8 mouse cellular contexts compared by ENCODE assay signal in genomic region chrX:48513166-48513807, GRCm38 (mm10). TPM values are rescaled to one million over a fixed set of nuclear protein-coding genes. Genes with fewer than 3 reads are reported as not detected.
DNase-seq lines count a peak whose midpoint lies in the region; ATAC-seq and TF ChIP-seq lines count a peak whose summit lies in the region.

Gene Aifm1, minus strand, starts transcription at chrX:48513563.

- peak within 1 kb of the TSS; percentile 59 for H3K4me2 ChIP-seq in forebrain, embryonic 12.5 days
- H3K4me2 ChIP-seq in heart, postnatal 0 days (ENCODE audit: low read depth, low read length), result peak within 1 kb of the TSS; percentile 69
- peak within 1 kb of the TSS; percentile 73 for H3K4me2 ChIP-seq in liver, embryonic 16.5 days (ENCODE audit: low read depth, low read length)
- H3K4me2 ChIP-seq in neural tube, embryonic 13.5 days, result peak within 1 kb of the TSS; percentile 59

- no peaks in the 10 kb centered on the region for H3K9me3 ChIP-seq in E14TG2a.4 (ENCODE audit: low read length)
- peaks cover 6% of the 10 kb centered on the region; the same call in 1 of the 2 replicates for H3K9me3 ChIP-seq in forebrain, embryonic 12.5 days
- H3K9me3 ChIP-seq in heart, postnatal 0 days (replicated peaks; ENCODE audit: control insufficient read depth, low read length), result no peaks in the 10 kb centered on the region
- H3K9me3 ChIP-seq in liver, embryonic 16.5 days (replicated peaks; ENCODE audit: control insufficient read depth, low read length), result no peaks in the 10 kb centered on the region
- no peaks in the 10 kb centered on the region for H3K9me3 ChIP-seq in neural tube, embryonic 13.5 days

- peak; percentile 88 for DNase-seq in c-Kit-positive CD71-positive TER-119-positive erythroid progenitor cells, embryonic 14.5 days (ENCODE audit: low spot score)
- DNase-seq in heart, postnatal 0 days (ENCODE audit: low spot score), result peak; percentile 88
- peak; percentile 92 to 96 for DNase-seq in kidney, postnatal 4 days

- no peak within 1 kb of the TSS for H3K27ac ChIP-seq in forebrain, embryonic 12.5 days
- H3K27ac ChIP-seq in heart, postnatal 0 days (ENCODE audit: low read depth), result peak within 1 kb of the TSS; percentile 81
- peak within 1 kb of the TSS; percentile 53 for H3K27ac ChIP-seq in liver, embryonic 16.5 days (ENCODE audit: low read length)
- H3K27ac ChIP-seq in neural tube, embryonic 13.5 days (replicated peaks), result peak within 1 kb of the TSS; percentile 33; the same call in 1 of the 2 replicates
- H3K27ac ChIP-seq in testis, adult 2 months (ENCODE audit: control insufficient read depth, insufficient read depth, low read depth, low read length), result peak within 1 kb of the TSS; percentile 56; the same call in 1 of the 2 replicates

- no peak for TF ChIP-seq EP300 in heart, postnatal 0 days (IDR thresholded peaks at IDR 0.05; ENCODE audit: low read depth)

- H3K27me3 ChIP-seq in E14TG2a.4 (ENCODE audit: insufficient read depth, low read length), result no peaks in the 10 kb centered on the region
- H3K27me3 ChIP-seq in forebrain, embryonic 12.5 days, result no peaks in the 10 kb centered on the region
- H3K27me3 ChIP-seq in heart, postnatal 0 days (ENCODE audit: control insufficient read depth, insufficient read depth, low read length), result no peaks in the 10 kb centered on the region
- no peaks in the 10 kb centered on the region for H3K27me3 ChIP-seq in liver, embryonic 16.5 days (ENCODE audit: control insufficient read depth, insufficient read depth, low read depth, low read length)
- no peaks in the 10 kb centered on the region for H3K27me3 ChIP-seq in neural tube, embryonic 13.5 days
- H3K27me3 ChIP-seq in testis, adult 2 months (ENCODE audit: control insufficient read depth, insufficient read depth, low read length), result no peaks in the 10 kb centered on the region

- WGBS in forebrain, embryonic 12.5 days, result 16% methylated on average over 45 of the region's 45 CpGs
- WGBS in heart, postnatal 0 days, result 16% methylated on average over 44 of the region's 45 CpGs
- 11% methylated on average over 42 of the region's 45 CpGs for WGBS in liver, embryonic 16.5 days (ENCODE audit: insufficient replicate concordance)
- WGBS in neural tube, embryonic 13.5 days, result 22% methylated on average over 45 of the region's 45 CpGs

- H3K4me3 ChIP-seq in E14TG2a.4 (replicated peaks; ENCODE audit: low read length), result peak within 1 kb of the TSS; percentile 83
- peak within 1 kb of the TSS; percentile 50 for H3K4me3 ChIP-seq in forebrain, embryonic 12.5 days (replicated peaks)
- peak within 1 kb of the TSS; percentile 64 for H3K4me3 ChIP-seq in heart, postnatal 0 days (ENCODE audit: low read depth, low read length)
- H3K4me3 ChIP-seq in liver, embryonic 16.5 days (ENCODE audit: low read depth, low read length), result peak within 1 kb of the TSS; percentile 74
- peak within 1 kb of the TSS; percentile 53 for H3K4me3 ChIP-seq in neural tube, embryonic 13.5 days
- H3K4me3 ChIP-seq in testis, adult 2 months (ENCODE audit: control insufficient read depth, low read depth, low read length), result peak within 1 kb of the TSS; percentile 85

- peak; percentile 56 for TF ChIP-seq POLR2A in testis, adult 2 months (IDR thresholded peaks at IDR 0.05; ENCODE audit: control insufficient read depth, low read depth, low read length)

- H3K4me1 ChIP-seq in E14TG2a.4 (replicated peaks; ENCODE audit: low read depth, low read length), result peaks cover 11% of the 10 kb centered on the region
- no peaks in the 10 kb centered on the region; the same call in 1 of the 2 replicates for H3K4me1 ChIP-seq in forebrain, embryonic 12.5 days
- H3K4me1 ChIP-seq in heart, postnatal 0 days (ENCODE audit: control insufficient read depth, insufficient read depth), result no peaks in the 10 kb centered on the region
- no peaks in the 10 kb centered on the region; the same call in 1 of the 2 replicates for H3K4me1 ChIP-seq in liver, embryonic 16.5 days (ENCODE audit: control insufficient read depth, low read depth, low read length)
- peaks cover 12% of the 10 kb centered on the region; the same call in 1 of the 2 replicates for H3K4me1 ChIP-seq in neural tube, embryonic 13.5 days (replicated peaks)
- no peaks in the 10 kb centered on the region for H3K4me1 ChIP-seq in testis, adult 2 months (ENCODE audit: control insufficient read depth, insufficient read depth, low read length)

- peak within 1 kb of the TSS; percentile 54; the same call in 1 of the 2 replicates for H3K9ac ChIP-seq in forebrain, embryonic 12.5 days
- H3K9ac ChIP-seq in heart, postnatal 0 days (replicated peaks; ENCODE audit: low read depth, low read length), result peak within 1 kb of the TSS; percentile 75
- peak within 1 kb of the TSS; percentile 70 for H3K9ac ChIP-seq in liver, embryonic 16.5 days (ENCODE audit: low read depth, low read length)
- peak within 1 kb of the TSS; percentile 71 for H3K9ac ChIP-seq in neural tube, embryonic 13.5 days

- H3K36me3 ChIP-seq in E14TG2a.4 (ENCODE audit: insufficient read depth, low read length), result peaks cover 10% of the 10 kb centered on the region; the same call in 1 of the 2 replicates
- no peaks in the 10 kb centered on the region for H3K36me3 ChIP-seq in forebrain, embryonic 12.5 days (replicated peaks)
- no peaks in the 10 kb centered on the region for H3K36me3 ChIP-seq in heart, postnatal 0 days (replicated peaks; ENCODE audit: control insufficient read depth, insufficient read depth, low read length)
- H3K36me3 ChIP-seq in liver, embryonic 16.5 days (ENCODE audit: control insufficient read depth, insufficient read depth), result no peaks in the 10 kb centered on the region
- no peaks in the 10 kb centered on the region for H3K36me3 ChIP-seq in neural tube, embryonic 13.5 days
- H3K36me3 ChIP-seq in testis, adult 2 months (ENCODE audit: control insufficient read depth, insufficient read depth, low read length), result no peaks in the 10 kb centered on the region

- no peak for TF ChIP-seq CTCF in E14TG2a.4 (conservative IDR thresholded peaks at IDR 0.05; ENCODE audit: low read length)
- TF ChIP-seq CTCF in heart, postnatal 0 days (IDR thresholded peaks at IDR 0.05; ENCODE audit: low read depth), result no peak
- no peak for TF ChIP-seq CTCF in testis, adult 2 months (IDR thresholded peaks at IDR 0.05; ENCODE audit: control insufficient read depth, insufficient read depth, insufficient replicate concordance, low read depth, low read length)

- ATAC-seq in forebrain, embryonic 12.5 days (ENCODE audit: low FRiP score), result peak; percentile 97
- ATAC-seq in heart, postnatal 0 days (ENCODE audit: insufficient read depth, low read depth), result peak; percentile 99
- ATAC-seq in liver, embryonic 16.5 days (ENCODE audit: low read depth), result peak; percentile 98
- peak; percentile 97 for ATAC-seq in neural tube, embryonic 13.5 days (ENCODE audit: low read depth)

RNA-seq across cellular contexts. Expression of gene Aifm1, which starts in this region (rescaled TPM):
- 68.1 and 71.5 TPM in 2 replicates for polyA plus RNA-seq in forebrain, embryonic 12.5 days (2016; fragmentation: Nextera tagmentation; extraction: Ambion mirVana)
- total RNA-seq in heart, postnatal 0 days (2014; rRNA removed; ENCODE audit: low replicate concordance), result 19.2 and 47.7 TPM in 2 replicates
- 120 and 127 TPM in 2 replicates for polyA plus RNA-seq in heart, postnatal 0 days (2015; fragmentation: Nextera tagmentation; extraction: Ambion mirVana)
- 62.8 and 63.9 TPM in 2 replicates for polyA plus RNA-seq in liver, embryonic 16.5 days (2015; fragmentation: Nextera tagmentation; extraction: Ambion mirVana)
- 44.1 and 51.9 TPM in 2 replicates for polyA plus RNA-seq in neural tube, embryonic 13.5 days (2015; fragmentation: Nextera tagmentation; extraction: Ambion mirVana)
- 4.6 and 5.6 TPM in 2 replicates for polyA plus RNA-seq in testis, adult 2 months (2012; rRNA removed)
